Mouse (Mus musculus): ENCODE data around the gene Serinc2. TPM values are rescaled to one million over a fixed set of nuclear protein-coding genes. Genes with fewer than 3 reads are reported as not detected.

The Serinc2 gene
- polyA plus RNA-seq, 2 experiments = 0.23 to 0.48 TPM

DNA sequence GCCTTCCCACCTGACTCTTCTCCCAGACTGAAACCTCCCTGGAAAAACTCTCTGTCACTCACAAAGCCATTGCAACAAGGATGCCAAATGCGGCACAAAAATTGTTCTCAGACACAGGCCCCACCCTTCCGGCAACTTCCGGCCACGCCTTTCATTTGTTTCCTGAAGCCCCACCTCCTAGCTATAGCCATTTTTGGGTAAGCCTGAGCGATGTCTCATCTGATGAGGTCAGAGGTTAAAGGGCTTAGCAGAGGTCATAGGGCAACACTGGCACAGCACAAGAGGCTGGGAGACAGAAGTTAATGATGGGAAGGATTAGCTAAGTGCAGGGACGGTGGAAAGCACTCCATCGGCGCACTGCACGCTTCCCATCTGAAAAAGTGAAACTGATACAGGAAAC is 12.4 kb downstream of the Serinc2 start:
- Histone ChIP-seq H3K27me3 (ENCODE audit: control insufficient read depth, insufficient read depth, low read length) (peaks cover 13% of the 10 kb centered on the region), H3K9me3 (ENCODE audit: control insufficient read depth, low read length) (no peaks in the 10 kb centered on the region), H3K4me1 (replicated peaks; ENCODE audit: control insufficient read depth in 2 of 2, insufficient read depth in 2 of 2, low read length in 1 of 2) (peaks cover 0 to 18% of the 10 kb centered on the region in 2 experiments; a peak in 3 of 4 replicates), H3K4me2 (ENCODE audit: low read depth) (peak overlapping the region; percentile 31; the same call in 1 of the 2 replicates), H3K4me3 (ENCODE audit: insufficient read depth in 1 of 2, low read depth in 2 of 2, low read length in 2 of 2) (no peak overlapping the region), H3K27ac (no peak overlapping the region), H3K9ac (replicated peaks) (no peak overlapping the region), H3K36me3 (replicated peaks; ENCODE audit: control insufficient read depth, insufficient read depth, low read depth) (no peaks in the 10 kb centered on the region)
- ATAC-seq (ENCODE audit: insufficient read depth) (no peak), DNase-seq (ENCODE audit: low read depth in 3 of 3, low spot score in 3 of 3) (no peak)
- WGBS (ENCODE audit: insufficient replicate concordance) = 69% methylated on average over 9 of the region's 9 CpGs
- TF ChIP-seq CTCF (IDR thresholded peaks at IDR 0.05; ENCODE audit: low read depth) (no peak), EP300 (IDR thresholded peaks at IDR 0.05; ENCODE audit: low read depth) (no peak)

DNA sequence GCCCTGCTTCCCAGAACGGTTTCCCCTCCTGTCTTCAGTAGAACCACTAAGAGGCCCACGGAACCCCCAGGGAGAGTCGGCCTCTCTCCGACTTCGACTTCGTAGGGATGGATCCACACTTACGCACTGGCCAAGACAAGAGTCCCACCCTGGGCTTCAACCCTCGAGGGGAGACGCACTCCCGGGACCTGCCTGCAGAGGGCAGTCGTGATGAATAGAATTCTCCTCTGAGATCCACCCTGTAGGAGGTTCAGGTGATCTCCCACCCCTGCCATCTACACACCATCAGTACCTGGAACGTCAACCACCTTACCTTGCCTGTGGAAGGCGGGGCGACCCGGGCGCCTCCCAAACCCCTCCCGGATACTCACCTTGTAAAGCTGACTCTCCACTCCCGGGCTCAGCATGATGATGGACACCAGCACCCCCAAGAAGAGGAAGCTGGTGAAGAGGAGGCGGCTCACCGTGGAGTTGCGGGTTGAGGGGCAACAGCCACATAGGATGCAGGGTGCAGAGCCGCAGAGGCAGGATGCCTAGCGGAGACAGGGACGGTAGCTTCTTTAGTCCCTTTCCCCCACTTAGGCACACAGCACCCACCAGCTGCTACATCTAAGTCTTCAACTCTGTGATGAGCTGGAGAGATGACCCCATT is 14.2 kb downstream of the Serinc2 start:
- no peak overlapping the region for H3K4me3 ChIP-seq (ENCODE audit: insufficient read depth in 1 of 2, low read depth in 2 of 2, low read length in 2 of 2)
- no peak overlapping the region for H3K4me2 ChIP-seq (ENCODE audit: low read depth)
- peaks cover 0 to 15% of the 10 kb centered on the region in 2 experiments; a peak in 3 of 4 replicates for H3K4me1 ChIP-seq (replicated peaks; ENCODE audit: control insufficient read depth in 2 of 2, insufficient read depth in 2 of 2, low read length in 1 of 2)
- H3K9me3 ChIP-seq (ENCODE audit: control insufficient read depth, low read length) = no peaks in the 10 kb centered on the region
- peaks cover 8% of the 10 kb centered on the region for H3K27me3 ChIP-seq (ENCODE audit: control insufficient read depth, insufficient read depth, low read length)
- 8% methylated on average over 24 of the region's 24 CpGs for WGBS (ENCODE audit: insufficient replicate concordance)
- no peak overlapping the region for H3K27ac ChIP-seq
- ATAC-seq (ENCODE audit: insufficient read depth) (peak; percentile 46; the same call in 1 of the 2 replicates), DNase-seq (ENCODE audit: low read depth in 3 of 3, low spot score in 3 of 3) (no peak)
- no peaks in the 10 kb centered on the region for H3K36me3 ChIP-seq (replicated peaks; ENCODE audit: control insufficient read depth, insufficient read depth, low read depth)
- no peak for TF ChIP-seq EP300 (IDR thresholded peaks at IDR 0.05; ENCODE audit: low read depth)
- TF ChIP-seq CTCF (IDR thresholded peaks at IDR 0.05; ENCODE audit: low read depth) = peak; percentile 88
- H3K9ac ChIP-seq (replicated peaks) = no peak overlapping the region

- no peak overlapping the region for H3K4me3 ChIP-seq (ENCODE audit: insufficient read depth in 1 of 2, low read depth in 2 of 2, low read length in 2 of 2)
- DNase-seq (ENCODE audit: low read depth in 3 of 3, low spot score in 3 of 3) = no peak
- ATAC-seq (ENCODE audit: insufficient read depth) = no peak
These were observed 14.9 kb downstream of the Serinc2 start for GRCm38 (mm10) chr4:130264131-130264530.

GRCm38 (mm10) chr4:130260406-130260805 is 18.6 kb downstream of the Serinc2 start:
- Histone ChIP-seq H3K9ac (replicated peaks) (no peak overlapping the region), H3K4me2 (ENCODE audit: low read depth) (no peak overlapping the region), H3K9me3 (ENCODE audit: control insufficient read depth, low read length) (no peaks in the 10 kb centered on the region), H3K36me3 (replicated peaks; ENCODE audit: control insufficient read depth, insufficient read depth, low read depth) (no peaks in the 10 kb centered on the region), H3K27ac (no peak overlapping the region), H3K4me3 (ENCODE audit: insufficient read depth in 1 of 2, low read depth in 2 of 2, low read length in 2 of 2) (no peak overlapping the region), H3K4me1 (replicated peaks; ENCODE audit: control insufficient read depth in 2 of 2, insufficient read depth in 2 of 2, low read length in 1 of 2) (no peaks in the 10 kb centered on the region), H3K27me3 (ENCODE audit: control insufficient read depth, insufficient read depth, low read length) (peaks cover 8% of the 10 kb centered on the region)
- ATAC-seq (ENCODE audit: insufficient read depth) (no peak), DNase-seq (ENCODE audit: low read depth in 3 of 3, low spot score in 3 of 3) (no peak)
- 18% methylated on average over 5 of the region's 5 CpGs for WGBS (ENCODE audit: insufficient replicate concordance)
- TF ChIP-seq EP300 (IDR thresholded peaks at IDR 0.05; ENCODE audit: low read depth) (no peak), CTCF (IDR thresholded peaks at IDR 0.05; ENCODE audit: low read depth) (peak; percentile 74)

More at GRCm38 (mm10) chr4:130264131-130264530, 14.9 kb downstream of the Serinc2 start:
- no peaks in the 10 kb centered on the region for H3K36me3 ChIP-seq (replicated peaks; ENCODE audit: control insufficient read depth, insufficient read depth, low read depth)
- no peaks in the 10 kb centered on the region for H3K9me3 ChIP-seq (ENCODE audit: control insufficient read depth, low read length)
- no peak overlapping the region for H3K27ac ChIP-seq
- no peak overlapping the region for H3K9ac ChIP-seq (replicated peaks)
- TF ChIP-seq EP300 (IDR thresholded peaks at IDR 0.05; ENCODE audit: low read depth) (no peak), CTCF (IDR thresholded peaks at IDR 0.05; ENCODE audit: low read depth) (no peak)
- 32% methylated on average over 11 of the region's 11 CpGs for WGBS (ENCODE audit: insufficient replicate concordance)
- peaks cover 0 to 15% of the 10 kb centered on the region in 2 experiments; a peak in 3 of 4 replicates for H3K4me1 ChIP-seq (replicated peaks; ENCODE audit: control insufficient read depth in 2 of 2, insufficient read depth in 2 of 2, low read length in 1 of 2)
- H3K27me3 ChIP-seq (ENCODE audit: control insufficient read depth, insufficient read depth, low read length) = peaks cover 8% of the 10 kb centered on the region
- no peak overlapping the region for H3K4me2 ChIP-seq (ENCODE audit: low read depth)

- Histone ChIP-seq H3K36me3 (replicated peaks; ENCODE audit: control insufficient read depth, insufficient read depth, low read depth) (no peaks in the 10 kb centered on the region), H3K9ac (replicated peaks) (peak overlapping the region; percentile 53), H3K27ac (peak overlapping the region; percentile 97), H3K4me2 (ENCODE audit: low read depth) (peak overlapping the region; percentile 57), H3K4me3 (ENCODE audit: insufficient read depth in 1 of 2, low read depth in 2 of 2, low read length in 2 of 2) (peak overlapping the region; percentile 45 to 70), H3K27me3 (ENCODE audit: control insufficient read depth, insufficient read depth, low read length) (no peaks in the 10 kb centered on the region), H3K9me3 (ENCODE audit: control insufficient read depth, low read length) (no peaks in the 10 kb centered on the region), H3K4me1 (replicated peaks; ENCODE audit: control insufficient read depth in 2 of 2, insufficient read depth in 2 of 2, low read length in 1 of 2) (peaks cover 27 to 28% of the 10 kb centered on the region in 2 experiments)
- WGBS (ENCODE audit: insufficient replicate concordance) = 43% methylated on average over 8 of the region's 8 CpGs
- peak; percentile 59 for TF ChIP-seq EP300 (IDR thresholded peaks at IDR 0.05; ENCODE audit: low read depth)
- TF ChIP-seq CTCF (IDR thresholded peaks at IDR 0.05; ENCODE audit: low read depth) = peak; percentile 26
- DNase-seq (ENCODE audit: low read depth in 3 of 3, low spot score in 3 of 3) = peak; percentile 91 to 94 (median 94)
- ATAC-seq (ENCODE audit: insufficient read depth) = peak; percentile 96
These were observed 26.4 kb downstream of the Serinc2 start for GRCm38 (mm10) chr4:130252441-130253157.
